Mouse (Mus musculus) CH12.LX (cell line): ENCODE measurements around the gene Cep104. TPM values are rescaled to one million over a fixed set of nuclear protein-coding genes. Genes with fewer than 3 reads are reported as not detected.

Experiments
- polyA plus RNA-seq: library from polyadenylated mRNA; unstranded; fragments of >175 nt; gene quantifications from 2 replicates; pipeline ENCODE4 v1.2.1, GENCODE M21; 2012; ENCODE audit warnings: low read depth; ENCODE audit not compliant: insufficient read length
- total RNA-seq, 2 experiments: library from RNA; depleted of rRNA; stranded (reverse); fragments of 300-350 nt in 1 of 2; fragments of >200 nt in 1 of 2; gene quantifications; 2 replicates each; pipeline ENCODE4 v1.2.3; 2012 to 2014

Cep104 gene
- total and polyA plus RNA-seq, 3 experiments = 4.6 to 10.9 (median 7.0) TPM

Other genes starting within 250 kb of the Cep104 start
- gene A430005L14Rik, start 18.0 kb upstream of the Cep104 start, total RNA-seq (2012; rRNA removed) = 41.8 and 42.3 TPM in 2 replicates
- 46.5 and 48.9 TPM in 2 replicates for gene A430005L14Rik, start 18.0 kb upstream of the Cep104 start, total RNA-seq (2014; rRNA removed)
- gene A430005L14Rik, start 18.0 kb upstream of the Cep104 start, polyA plus RNA-seq = 26.2 and 26.8 TPM in 2 replicates
- 12.6 and 16.2 TPM in 2 replicates for gene Dffb, start 68 bp upstream of the Cep104 start, total RNA-seq (2012; rRNA removed)
- 18.2 and 21.4 TPM in 2 replicates for gene Dffb, start 68 bp upstream of the Cep104 start, total RNA-seq (2014; rRNA removed)
- 10.7 and 11.9 TPM in 2 replicates for gene Dffb, start 68 bp upstream of the Cep104 start, polyA plus RNA-seq
- 35.0 and 40.1 TPM in 2 replicates for gene Lrrc47, start 36.5 kb downstream of the Cep104 start, total RNA-seq (2012; rRNA removed)
- 16.3 and 16.7 TPM in 2 replicates for gene Lrrc47, start 36.5 kb downstream of the Cep104 start, total RNA-seq (2014; rRNA removed)
- gene Lrrc47, start 36.5 kb downstream of the Cep104 start, polyA plus RNA-seq = 96.6 and 98.0 TPM in 2 replicates
- 1.7 and 2.3 TPM in 2 replicates for gene Smim1, start 51.0 kb downstream of the Cep104 start, total RNA-seq (2012; rRNA removed)
- gene Smim1, start 51.0 kb downstream of the Cep104 start, total RNA-seq (2014; rRNA removed) = not detected in 2 replicates
- 0.15 and 0.16 TPM in 2 replicates for gene Smim1, start 51.0 kb downstream of the Cep104 start, polyA plus RNA-seq
- not detected in 2 replicates for gene Ccdc27, start 67.5 kb downstream of the Cep104 start, total RNA-seq (2012; rRNA removed)
- gene Ccdc27, start 67.5 kb downstream of the Cep104 start, total RNA-seq (2014; rRNA removed) = not detected in 2 replicates
- not detected in 2 replicates for gene Ccdc27, start 67.5 kb downstream of the Cep104 start, polyA plus RNA-seq
- 27.7 and 34.3 TPM in 2 replicates for gene Trp73, start 165.0 kb downstream of the Cep104 start, total RNA-seq (2012; rRNA removed)
- gene Trp73, start 165.0 kb downstream of the Cep104 start, total RNA-seq (2014; rRNA removed) = 12.5 and 14.0 TPM in 2 replicates
- gene Trp73, start 165.0 kb downstream of the Cep104 start, polyA plus RNA-seq = 19.0 and 30.0 TPM in 2 replicates
- 70.1 and 77.6 TPM in 2 replicates for gene Wrap73, start 167.2 kb downstream of the Cep104 start, total RNA-seq (2012; rRNA removed)
- 42.4 and 49.3 TPM in 2 replicates for gene Wrap73, start 167.2 kb downstream of the Cep104 start, total RNA-seq (2014; rRNA removed)
- 31.5 and 32.1 TPM in 2 replicates for gene Wrap73, start 167.2 kb downstream of the Cep104 start, polyA plus RNA-seq
- gene Tprgl, start 185.5 kb downstream of the Cep104 start, total RNA-seq (2012; rRNA removed) = 47.5 and 48.6 TPM in 2 replicates
- gene Tprgl, start 185.5 kb downstream of the Cep104 start, total RNA-seq (2014; rRNA removed) = 64.1 and 64.5 TPM in 2 replicates
- 62.5 and 67.8 TPM in 2 replicates for gene Tprgl, start 185.5 kb downstream of the Cep104 start, polyA plus RNA-seq
- not detected in 2 replicates for gene Megf6, start 195.5 kb downstream of the Cep104 start, total RNA-seq (2012; rRNA removed)
- gene Megf6, start 195.5 kb downstream of the Cep104 start, total RNA-seq (2014; rRNA removed) = not detected in 2 replicates
- gene Megf6, start 195.5 kb downstream of the Cep104 start, polyA plus RNA-seq = not detected in 2 replicates